Mouse (Mus musculus): Measurements from ENCODE around the gene Rhox6. TPM values are rescaled to one million over a fixed set of nuclear protein-coding genes. Genes with fewer than 3 reads are reported as not detected.
"Not testable (repeated sequence)": the region's sequence is repeated elsewhere in the genome, so short reads cannot be mapped to it uniquely, and the experiment has no call there.

Rhox6 gene
- not detected in 2 replicates for total RNA-seq (2017)

- ATAC-seq (replicated peaks in 1 of 2; ENCODE audit: insufficient read depth in 1 of 2, low FRiP score in 2 of 2, low TSS enrichment in 1 of 2, low read depth in 1 of 2, poor library complexity in 2 of 2, severe bottlenecking in 2 of 2), result not testable (repeated sequence)
Observed at GRCm38 (mm10) chrX:37826610-37827009, at the start of gene Rhox6. TSS of gene Rhox6 (plus strand) at chrX:37826910.

GRCm38 (mm10) chrX:37807286-37808080 lies 19.2 kb upstream of the Rhox6 start:
- ATAC-seq (replicated peaks in 1 of 2; ENCODE audit: insufficient read depth in 1 of 2, low FRiP score in 2 of 2, low TSS enrichment in 1 of 2, low read depth in 1 of 2, poor library complexity in 2 of 2, severe bottlenecking in 2 of 2), result no peak

- ATAC-seq (replicated peaks in 1 of 2; ENCODE audit: insufficient read depth in 1 of 2, low FRiP score in 2 of 2, low TSS enrichment in 1 of 2, low read depth in 1 of 2, poor library complexity in 2 of 2, severe bottlenecking in 2 of 2), result no peak
Observed at GRCm38 (mm10) chrX:37809396-37809795, 17.3 kb upstream of the Rhox6 start.

GRCm38 (mm10) chrX:37811179-37811578 lies 15.5 kb upstream of the Rhox6 start:
- no peak for ATAC-seq (replicated peaks in 1 of 2; ENCODE audit: insufficient read depth in 1 of 2, low FRiP score in 2 of 2, low TSS enrichment in 1 of 2, low read depth in 1 of 2, poor library complexity in 2 of 2, severe bottlenecking in 2 of 2)

- ATAC-seq (replicated peaks in 1 of 2; ENCODE audit: insufficient read depth in 1 of 2, low FRiP score in 2 of 2, low TSS enrichment in 1 of 2, low read depth in 1 of 2, poor library complexity in 2 of 2, severe bottlenecking in 2 of 2), result no peak
Observed at GRCm38 (mm10) chrX:37815665-37816064, 11.0 kb upstream of the Rhox6 start.

- not testable (repeated sequence) for ATAC-seq (replicated peaks in 1 of 2; ENCODE audit: insufficient read depth in 1 of 2, low FRiP score in 2 of 2, low TSS enrichment in 1 of 2, low read depth in 1 of 2, poor library complexity in 2 of 2, severe bottlenecking in 2 of 2)
Observed at GRCm38 (mm10) chrX:37831386-37831785, 4.7 kb downstream of the Rhox6 start, which contains the start of gene Rhox7a. TSS of gene Rhox7a (plus strand) at chrX:37831686.

- ATAC-seq (replicated peaks in 1 of 2; ENCODE audit: insufficient read depth in 1 of 2, low FRiP score in 2 of 2, low TSS enrichment in 1 of 2, low read depth in 1 of 2, poor library complexity in 2 of 2, severe bottlenecking in 2 of 2), result no peak
Observed at GRCm38 (mm10) chrX:37871641-37872040, 44.9 kb downstream of the Rhox6 start.

- ATAC-seq (replicated peaks in 1 of 2; ENCODE audit: insufficient read depth in 1 of 2, low FRiP score in 2 of 2, low TSS enrichment in 1 of 2, low read depth in 1 of 2, poor library complexity in 2 of 2, severe bottlenecking in 2 of 2), result no peak
Observed at GRCm38 (mm10) chrX:37878844-37879243, 52.1 kb downstream of the Rhox6 start, which contains the start of gene Rhox8. TSS of gene Rhox8 (minus strand) at chrX:37878944.

Other genes starting within 250 kb of the Rhox6 start
- gene Rhox3f, start 245.9 kb upstream of the Rhox6 start, total RNA-seq (2017), result not detected in 2 replicates
- gene Rhox4f, start 219.2 kb upstream of the Rhox6 start, total RNA-seq (2017), result not detected in 2 replicates
- not detected in 2 replicates for gene Rhox3g, start 198.3 kb upstream of the Rhox6 start, total RNA-seq (2017)
- gene Rhox2g, start 183.4 kb upstream of the Rhox6 start, total RNA-seq (2017), result not detected in 2 replicates
- not detected in 2 replicates for gene Rhox4g, start 175.6 kb upstream of the Rhox6 start, total RNA-seq (2017)
- gene Rhox3h, start 158.1 kb upstream of the Rhox6 start, total RNA-seq (2017), result not detected in 2 replicates
- gene Rhox2h, start 153.6 kb upstream of the Rhox6 start, total RNA-seq (2017), result not detected in 2 replicates
- not detected in 2 replicates for gene Rhox5, start 22.1 kb upstream of the Rhox6 start, total RNA-seq (2017)
- gene Rhox7a, start 4.8 kb downstream of the Rhox6 start, total RNA-seq (2017), result not detected in 2 replicates
- gene Rhox8, start 52.0 kb downstream of the Rhox6 start, total RNA-seq (2017), result not detected in 2 replicates
- gene Rhox7b, start 70.3 kb downstream of the Rhox6 start, total RNA-seq (2017), result not detected in 2 replicates
- gene Rhox9, start 74.9 kb downstream of the Rhox6 start, total RNA-seq (2017), result not detected in 2 replicates
- gene Btg1-ps1, start 191.9 kb downstream of the Rhox6 start, total RNA-seq (2017), result not detected in 2 replicates
- gene Btg1-ps2, start 216.2 kb downstream of the Rhox6 start, total RNA-seq (2017), result not detected in 2 replicates
- gene Rhox10, start 239.6 kb downstream of the Rhox6 start, total RNA-seq (2017), result not detected in 2 replicates

All from hematopoietic stem cell, adult 5-6 weeks (primary cell).